Mouse (Mus musculus) CH12.LX (cell line): ENCODE measurements at regions not wholly inside any gene's neighbourhood (a gene's known extent, or its start where the extent isn't known, plus 50 kb on each side); places are given as distances from the start of the nearest gene placed in this dataset.

Source experiments
- DNase-seq: peaks from one replicate; pipeline ENCODE4 v3.0.0-alpha.2; 2013; ENCODE audit errors: extremely low read depth
- H3K27ac ChIP-seq: 2 replicates; pipeline ENCODE4 v1.5.1; 2012; ENCODE audit warnings: low read depth, mild to moderate bottlenecking, control low read depth, moderate library complexity; ENCODE audit not compliant: insufficient read depth
- H3K27me3 ChIP-seq: replicated peaks from 2 replicates; pipeline ENCODE3; 2012; ENCODE audit warnings: inconsistent platforms
- H3K36me3 ChIP-seq, 2 experiments: replicated peaks in 1 of 2; 2 replicates each; pipeline versions ENCODE3 to v1.6.1; 2012; ENCODE audit warnings: inconsistent platforms in 1 of 2, low read length in 1 of 2, mild to moderate bottlenecking in 1 of 2, mixed read lengths in 1 of 2, moderate library complexity in 1 of 2; ENCODE audit not compliant: control insufficient read depth in 1 of 2, insufficient read depth in 1 of 2
- H3K4me1 ChIP-seq, 2 experiments: 2 replicates each; pipeline ENCODE4 v1.6.1; 2012; ENCODE audit warnings: inconsistent platforms in 1 of 2, moderate library complexity in 1 of 2; ENCODE audit not compliant: insufficient read depth in 2 of 2, control insufficient read depth in 1 of 2
- H3K4me2 ChIP-seq: 2 replicates; pipeline ENCODE4 v1.6.1; 2012; ENCODE audit warnings: low read depth, mild to moderate bottlenecking, control low read depth; ENCODE audit not compliant: poor library complexity, insufficient read depth, severe bottlenecking
- H3K4me3 ChIP-seq, 3 experiments: fragments of 150-350 bp in 1 of 3; sonication (generic) in 1 of 3; replicated peaks in 1 of 3; 2 replicates each; pipeline versions ENCODE3 to v1.5.1; 2011 to 2012; ENCODE audit warnings: low read depth in 2 of 3, low read length in 2 of 3, mild to moderate bottlenecking in 2 of 3, moderate library complexity in 2 of 3, control low read depth in 1 of 3, improper control_type of control experiment in 1 of 3, inconsistent platforms in 1 of 3, mixed read lengths in 1 of 3; ENCODE audit not compliant: poor library complexity in 1 of 3
- H3K79me2 ChIP-seq: replicated peaks from 2 replicates; pipeline ENCODE4 v1.6.1; 2012; ENCODE audit warnings: mild to moderate bottlenecking, moderate library complexity; ENCODE audit not compliant: control insufficient read depth, poor library complexity, insufficient read depth, severe bottlenecking; ENCODE audit errors: extremely low read depth
- H3K9ac ChIP-seq: 2 replicates; pipeline ENCODE4 v1.6.1; 2012; ENCODE audit warnings: low read depth, mild to moderate bottlenecking, control low read depth, moderate library complexity; ENCODE audit not compliant: insufficient read depth
- H3K9me3 ChIP-seq: replicated peaks from 2 replicates; pipeline ENCODE3; 2012; ENCODE audit warnings: low read length, inconsistent platforms, mixed read lengths
- CHD2 ChIP-seq: IDR thresholded peaks from 2 replicates; pipeline ENCODE4 v1.6.1; 2011; ENCODE audit warnings: low read length, improper control_type of control experiment
- CTCF ChIP-seq, 2 experiments: IDR thresholded peaks in 1 of 2; conservative IDR thresholded peaks in 1 of 2; 2 replicates each; pipeline ENCODE4 v1.5.1; 2011 to 2012; ENCODE audit warnings: low read depth in 2 of 2, low read length in 2 of 2, improper control_type of control experiment in 1 of 2, inconsistent platforms in 1 of 2, mild to moderate bottlenecking in 1 of 2, moderate library complexity in 1 of 2
- E2F4 ChIP-seq: IDR thresholded peaks from 2 replicates; pipeline ENCODE4 v1.6.1; 2011; ENCODE audit warnings: low read depth, low read length, improper control_type of control experiment; ENCODE audit not compliant: insufficient replicate concordance
- ELF1 ChIP-seq: IDR thresholded peaks from 2 replicates; pipeline ENCODE4 v1.6.1; 2014; ENCODE audit warnings: low read depth, mild to moderate bottlenecking, inconsistent platforms, low read length, improper control_type of control experiment
- EP300 ChIP-seq: IDR thresholded peaks from 2 replicates; pipeline ENCODE4 v1.6.1; 2011; ENCODE audit warnings: low read length, improper control_type of control experiment
- JUN ChIP-seq: IDR thresholded peaks from 2 replicates; pipeline ENCODE4 v1.6.1; 2011; ENCODE audit warnings: low read depth, mild to moderate bottlenecking, low read length, improper control_type of control experiment, moderate library complexity; ENCODE audit not compliant: insufficient read depth
- KAT2A ChIP-seq: IDR thresholded peaks from 2 replicates; pipeline ENCODE4 v1.6.1; 2012; ENCODE audit warnings: low read length, improper control_type of control experiment, inconsistent platforms; ENCODE audit not compliant: insufficient replicate concordance
- MAX ChIP-seq: IDR thresholded peaks from 2 replicates; pipeline ENCODE4 v1.6.1; 2011; ENCODE audit warnings: low read length, improper control_type of control experiment
- MAZ ChIP-seq: IDR thresholded peaks from 2 replicates; pipeline ENCODE4 v1.6.1; 2012; ENCODE audit warnings: low read depth, mild to moderate bottlenecking, inconsistent platforms, low read length, improper control_type of control experiment, moderate library complexity
- MXI1 ChIP-seq: IDR thresholded peaks from 2 replicates; pipeline ENCODE4 v1.6.1; 2011; ENCODE audit warnings: mild to moderate bottlenecking, low read depth, low read length, improper control_type of control experiment
- NRF1 ChIP-seq: IDR thresholded peaks from 2 replicates; pipeline ENCODE4 v1.6.1; 2014; ENCODE audit warnings: low read depth, mild to moderate bottlenecking, inconsistent platforms, low read length, improper control_type of control experiment, moderate library complexity
- RAD21 ChIP-seq: IDR thresholded peaks from 2 replicates; pipeline ENCODE4 v1.6.1; 2011; ENCODE audit warnings: low read depth, mild to moderate bottlenecking, low read length, improper control_type of control experiment, moderate library complexity
- SIN3A ChIP-seq: IDR thresholded peaks from 2 replicates; pipeline ENCODE4 v1.6.1; 2012; ENCODE audit warnings: low read length, improper control_type of control experiment, inconsistent platforms
- TCF12 ChIP-seq: IDR thresholded peaks from 2 replicates; pipeline ENCODE4 v1.6.1; 2014; ENCODE audit warnings: low read depth, mild to moderate bottlenecking, inconsistent platforms, low read length, improper control_type of control experiment
- ZC3H11A ChIP-seq: IDR thresholded peaks from 2 replicates; pipeline ENCODE4 v1.6.1; 2012; ENCODE audit warnings: low read depth, mild to moderate bottlenecking, inconsistent platforms, low read length, improper control_type of control experiment
- ZKSCAN1 ChIP-seq: IDR thresholded peaks from 2 replicates; pipeline ENCODE4 v1.6.1; 2012; ENCODE audit warnings: low read depth, inconsistent platforms, low read length, improper control_type of control experiment, borderline replicate concordance
- ZNF384 ChIP-seq: IDR thresholded peaks from 2 replicates; pipeline ENCODE4 v1.6.1; 2012; ENCODE audit warnings: low read depth, low read length, improper control_type of control experiment, inconsistent platforms
- dilution Hi-C: fragments of 300-500 bp; cut with MboI; formaldehyde crosslinking; loops from 2 replicates; pipeline ENCODE4 v1.14.3; 2020; ENCODE audit warnings: low sequenced_read_pairs; ENCODE audit not compliant: extremely low pct_unique_long_range_greater_than_20kb, extremely low pct_ligation_motif_present
- in situ Hi-C: fragments of 300-500 bp; cut with MboI; formaldehyde crosslinking; loops from 3 replicates; pipeline ENCODE4 v1.14.3; 2019; ENCODE audit warnings: low sequenced_read_pairs, low pct_ligation_motif_present, low pct_unique_long_range_greater_than_20kb, mixed read lengths

GRCm38 (mm10) chr1:157003034-157003433, 63.6 kb upstream of the Ralgps2 start:
- H3K27ac ChIP-seq = no peak overlapping the region
- H3K79me2 ChIP-seq = no peaks in the 10 kb centered on the region
- dilution Hi-C loops = no loop called here
- no peaks in the 10 kb centered on the region for H3K27me3 ChIP-seq
- H3K4me2 ChIP-seq = no peak overlapping the region
- no peaks in the 10 kb centered on the region for H3K36me3 ChIP-seq
- H3K9me3 ChIP-seq = no peaks in the 10 kb centered on the region
- no peak for DNase-seq
- peaks cover 25 to 57% of the 10 kb centered on the region in 2 experiments for H3K4me1 ChIP-seq
- in situ Hi-C loops = no loop called here
- no peak overlapping the region for H3K4me3 ChIP-seq
- H3K9ac ChIP-seq = no peak overlapping the region
- TF ChIP-seq ZKSCAN1 = no peak
- TF ChIP-seq EP300 = no peak
- no peak for TF ChIP-seq ELF1
- no peak for TF ChIP-seq MAZ
- no peak for TF ChIP-seq CHD2
- TF ChIP-seq CTCF (conservative IDR thresholded peaks at IDR 0.05 in 1 of 2, IDR thresholded peaks at IDR 0.05 in 1 of 2; ENCODE audit: low read depth in 2 of 2, low read length in 2 of 2) = no peak
- no peak for TF ChIP-seq NRF1
- TF ChIP-seq KAT2A = no peak
- no peak for TF ChIP-seq JUN
- no peak for TF ChIP-seq RAD21
- no peak for TF ChIP-seq TCF12
- TF ChIP-seq SIN3A = no peak
- no peak for TF ChIP-seq MXI1
- TF ChIP-seq ZNF384 = no peak
- no peak for TF ChIP-seq E2F4
- TF ChIP-seq MAX = no peak

- no peak for DNase-seq
- Histone ChIP-seq H3K27ac (peak overlapping the region; percentile 44; the same call in 1 of the 2 replicates), H3K79me2 (no peaks in the 10 kb centered on the region), H3K9ac (peak overlapping the region; percentile 49; the same call in 1 of the 2 replicates), H3K4me1 (peaks cover 24 to 57% of the 10 kb centered on the region in 2 experiments), H3K4me3 (no peak overlapping the region), H3K4me2 (no peak overlapping the region), H3K9me3 (no peaks in the 10 kb centered on the region), H3K27me3 (no peaks in the 10 kb centered on the region), H3K36me3 (no peaks in the 10 kb centered on the region)
- dilution Hi-C loops = no loop called here
- in situ Hi-C loops = no loop called here
- TF ChIP-seq ZC3H11A = no peak
These were observed 62.8 kb upstream of the Ralgps2 start for GRCm38 (mm10) chr1:157002258-157002657.
